In the genomic region with DNA sequence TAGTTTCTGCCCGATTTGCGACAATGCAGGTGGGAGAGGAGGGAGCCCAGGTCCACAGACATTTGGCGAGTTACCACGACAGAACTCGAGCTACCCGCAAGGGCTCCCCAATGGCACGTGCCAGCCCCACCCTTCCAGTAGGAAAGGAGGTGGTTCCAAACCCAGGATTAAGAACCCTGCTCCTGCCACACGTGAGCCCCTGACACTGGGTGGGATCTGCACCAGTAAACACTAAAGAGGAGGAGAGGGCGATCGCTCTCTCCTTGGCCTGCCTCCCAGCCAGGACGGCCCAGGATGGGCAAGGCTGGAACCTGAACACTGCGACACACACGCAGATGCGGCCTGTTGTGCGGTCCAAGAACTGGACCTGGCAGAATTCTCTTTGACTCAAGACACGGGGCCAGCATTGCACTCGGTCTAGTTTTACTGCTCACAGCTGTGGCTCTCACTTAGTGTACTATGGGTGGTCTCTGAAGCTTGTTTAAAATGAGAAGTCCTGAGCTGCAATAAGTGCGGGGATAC, we compare ENCODE assay signal across 8 mouse cellular contexts. TPM values are rescaled to one million over a fixed set of nuclear protein-coding genes. Genes with fewer than 3 reads are reported as not detected.
DNase-seq lines count a peak whose midpoint lies in the region; ATAC-seq and TF ChIP-seq lines count a peak whose summit lies in the region.

No protein-coding gene starts in this region.

- peak overlapping the region; percentile 99 for H3K4me2 ChIP-seq in embryonic facial prominence, embryonic 12.5 days (replicated peaks)
- peak overlapping the region; percentile 100 for H3K4me2 ChIP-seq in heart, postnatal 0 days (ENCODE audit: low read depth, low read length)

- under 1% methylated on average over 18 of the region's 18 CpGs for WGBS in embryonic facial prominence, embryonic 12.5 days
- whole genome bisulfite sequencing in heart, postnatal 0 days = 7% methylated on average over 18 of the region's 18 CpGs
- 8% methylated on average over 18 of the region's 18 CpGs for WGBS in thymus, adult 2 months

- ATAC-seq in megakaryocyte, adult 5-6 weeks (ENCODE audit: poor library complexity, severe bottlenecking) = no peak
- ATAC-seq in embryonic facial prominence, embryonic 12.5 days (ENCODE audit: insufficient number of reproducible peaks, insufficient read depth, low FRiP score, low TSS enrichment) = peak; percentile 60
- ATAC-seq in heart, postnatal 0 days (ENCODE audit: insufficient read depth, low read depth) = peak; percentile 57

- peak overlapping the region; percentile 49 for H3K9ac ChIP-seq in embryonic facial prominence, embryonic 12.5 days
- no peak overlapping the region for H3K9ac ChIP-seq in heart, postnatal 0 days (replicated peaks; ENCODE audit: low read depth, low read length)

- H3K27ac ChIP-seq in embryonic facial prominence, embryonic 12.5 days = no peak overlapping the region
- H3K27ac ChIP-seq in heart, postnatal 0 days (ENCODE audit: low read depth) = no peak overlapping the region
- no peak overlapping the region for H3K27ac ChIP-seq in thymus, adult 2 months (ENCODE audit: control insufficient read depth, insufficient read depth, low read length)

- H3K36me3 ChIP-seq in megakaryocyte, embryonic 14.5 days (replicated peaks; ENCODE audit: low read length) = no peaks in the 10 kb centered on the region
- no peaks in the 10 kb centered on the region for H3K36me3 ChIP-seq in embryonic facial prominence, embryonic 12.5 days
- no peaks in the 10 kb centered on the region for H3K36me3 ChIP-seq in heart, postnatal 0 days (replicated peaks; ENCODE audit: control insufficient read depth, insufficient read depth, low read length)
- H3K36me3 ChIP-seq in thymus, adult 2 months (ENCODE audit: control insufficient read depth, insufficient read depth, low read length) = no peaks in the 10 kb centered on the region

- peaks cover 27% of the 10 kb centered on the region for H3K4me1 ChIP-seq in megakaryocyte, embryonic 14.5 days
- H3K4me1 ChIP-seq in embryonic facial prominence, embryonic 12.5 days = peaks cover 14% of the 10 kb centered on the region
- H3K4me1 ChIP-seq in heart, postnatal 0 days (ENCODE audit: control insufficient read depth, insufficient read depth) = peaks cover 3% of the 10 kb centered on the region; the same call in 1 of the 2 replicates
- H3K4me1 ChIP-seq in thymus, adult 2 months (replicated peaks; ENCODE audit: control insufficient read depth, insufficient read depth, low read length) = 0 out of 2 replicates have a peak, but pooled peaks cover 3% of the 10 kb centered on the region

- TF ChIP-seq CTCF in heart, postnatal 0 days (IDR thresholded peaks at IDR 0.05; ENCODE audit: low read depth) = no peak
- TF ChIP-seq CTCF in thymus, adult 2 months (IDR thresholded peaks at IDR 0.05; ENCODE audit: borderline replicate concordance, control insufficient read depth, extremely low read depth, insufficient read depth, low read length, poor library complexity) = no peak

- peak overlapping the region; percentile 69 for H3K4me3 ChIP-seq in megakaryocyte, embryonic 14.5 days (replicated peaks)
- H3K4me3 ChIP-seq in embryonic facial prominence, embryonic 12.5 days = peak overlapping the region; percentile 60
- H3K4me3 ChIP-seq in heart, postnatal 0 days (ENCODE audit: low read depth, low read length) = peak overlapping the region; percentile 32
- H3K4me3 ChIP-seq in thymus, adult 2 months (ENCODE audit: control insufficient read depth, insufficient read depth, low read length) = no peak overlapping the region

- no peak for TF ChIP-seq POLR2A in thymus, adult 2 months (IDR thresholded peaks at IDR 0.05; ENCODE audit: control insufficient read depth, extremely low read depth, insufficient read depth, low read length, poor library complexity)

- H3K27me3 ChIP-seq in megakaryocyte, embryonic 14.5 days (replicated peaks) = peaks cover 62% of the 10 kb centered on the region
- H3K27me3 ChIP-seq in embryonic facial prominence, embryonic 12.5 days = peaks cover 21% of the 10 kb centered on the region; the same call in 1 of the 2 replicates
- H3K27me3 ChIP-seq in heart, postnatal 0 days (ENCODE audit: control insufficient read depth, insufficient read depth, low read length) = no peaks in the 10 kb centered on the region
- peaks cover 9% of the 10 kb centered on the region; the same call in 1 of the 2 replicates for H3K27me3 ChIP-seq in thymus, adult 2 months (ENCODE audit: control insufficient read depth, insufficient read depth, low read length)

- peak; percentile 24 for DNase-seq in heart, postnatal 0 days (ENCODE audit: low spot score)
- DNase-seq in kidney, postnatal 14 days = peak; percentile 33
- DNase-seq in lung, postnatal 10 days = peak; percentile 16
- peak; percentile 72 to 75 for DNase-seq in right cerebral cortex, postnatal 10 days (ENCODE audit: low spot score in 2 of 2)
- no peak for DNase-seq in thymus, adult 2 months

- no peaks in the 10 kb centered on the region for H3K9me3 ChIP-seq in megakaryocyte, embryonic 14.5 days
- no peaks in the 10 kb centered on the region for H3K9me3 ChIP-seq in embryonic facial prominence, embryonic 12.5 days
- no peaks in the 10 kb centered on the region for H3K9me3 ChIP-seq in heart, postnatal 0 days (replicated peaks; ENCODE audit: control insufficient read depth, low read length)

- TF ChIP-seq EP300 in heart, postnatal 0 days (IDR thresholded peaks at IDR 0.05; ENCODE audit: low read depth) = no peak; the same call in 1 of the 2 replicates

RNA-seq across cellular contexts. Expression of a gene that starts 0.6 kb away (rescaled TPM):
- 2.9 TPM in 1 of 2 replicates, not detected in the other for polyA plus RNA-seq in megakaryocyte, embryonic 14.5 days (2012; ENCODE audit: insufficient read depth, low replicate concordance)
- total RNA-seq in megakaryocyte, adult 5-6 weeks (2015) = 0.68 and 0.85 TPM in 2 replicates
- total RNA-seq in megakaryocyte, adult 5-6 weeks (2017) = 0.81 and 1.2 TPM in 2 replicates
- 11.7 and 13.5 TPM in 2 replicates for polyA plus RNA-seq in embryonic facial prominence, embryonic 12.5 days (2016; fragmentation: Nextera tagmentation; extraction: Ambion mirVana)
- total RNA-seq in heart, postnatal 0 days (2014; rRNA removed; ENCODE audit: low replicate concordance) = 21.4 and 29.8 TPM in 2 replicates
- polyA plus RNA-seq in heart, postnatal 0 days (2015; fragmentation: Nextera tagmentation; extraction: Ambion mirVana) = 18.7 and 19.0 TPM in 2 replicates
- polyA plus RNA-seq in thymus, adult 2 months (2012; rRNA removed) = 4.5 and 5.5 TPM in 2 replicates
